Comparison of ENCODE assay signal across 23 mouse cellular contexts in genomic region chr9:90133562-90134355, GRCm38 (mm10). TPM values are rescaled to one million over a fixed set of nuclear protein-coding genes. Genes with fewer than 3 reads are reported as not detected.
DNase-seq lines count a peak whose midpoint lies in the region; ATAC-seq and TF ChIP-seq lines count a peak whose summit lies in the region.
"Had no signal": no experiment of that assay in that cellular context is flagged by ENCODE, and none has a peak within 500 bp of the region (broad histone marks: within the 10 kb centered on the region; RNA-seq: fewer than 3 reads in every experiment).

No protein-coding gene starts in this region.

- no peaks in the 10 kb centered on the region for H3K27me3 ChIP-seq in heart, embryonic 11.5 days (ENCODE audit: control insufficient read depth, insufficient read depth, low read length)
- no peaks in the 10 kb centered on the region for H3K27me3 ChIP-seq in lung, embryonic 16.5 days (ENCODE audit: control insufficient read depth, insufficient read depth, low read depth, low read length)
- H3K27me3 ChIP-seq in lung, postnatal 0 days (replicated peaks; ENCODE audit: insufficient read depth, low read length) = no peaks in the 10 kb centered on the region
- H3K27me3 ChIP-seq in stomach, embryonic 16.5 days (ENCODE audit: control insufficient read depth, insufficient read depth, low read length) = no peaks in the 10 kb centered on the region
- H3K27me3 ChIP-seq: forebrain, embryonic 13.5 days had no signal

- ATAC-seq in heart, embryonic 11.5 days (replicated peaks; ENCODE audit: insufficient number of reproducible peaks, low FRiP score, low TSS enrichment) = no peak; the same call in 1 of the 2 replicates
- ATAC-seq in lung, embryonic 16.5 days (ENCODE audit: low read depth) = peak; percentile 37; the same call in 1 of the 2 replicates
- ATAC-seq in lung, postnatal 0 days = no peak
- peak; percentile 56; the same call in 1 of the 2 replicates for ATAC-seq in stomach, embryonic 16.5 days (ENCODE audit: insufficient read depth, low FRiP score)
- ATAC-seq: forebrain, embryonic 13.5 days had no signal

- H3K27ac ChIP-seq in heart, embryonic 11.5 days (ENCODE audit: low read depth, low read length) = peak overlapping the region; percentile 31
- 0 out of 2 replicates have a peak overlapping the region, but pooled peaks have one; percentile 9 for H3K27ac ChIP-seq in lung, embryonic 16.5 days (ENCODE audit: low read length)
- H3K27ac ChIP-seq in lung, postnatal 0 days (ENCODE audit: low read length) = no peak overlapping the region
- H3K27ac ChIP-seq in stomach, embryonic 16.5 days (ENCODE audit: low read length) = no peak overlapping the region
- H3K27ac ChIP-seq: forebrain, embryonic 13.5 days; hindbrain, embryonic 14.5 days; left cerebral cortex, adult 2 months; limb, embryonic 10.5 days had no signal

- H3K9ac ChIP-seq in heart, embryonic 11.5 days (ENCODE audit: low read depth, low read length) = no peak overlapping the region
- no peak overlapping the region for H3K9ac ChIP-seq in lung, embryonic 16.5 days (ENCODE audit: low read length)
- no peak overlapping the region for H3K9ac ChIP-seq in lung, postnatal 0 days (replicated peaks; ENCODE audit: low read depth)
- H3K9ac ChIP-seq in stomach, embryonic 16.5 days (ENCODE audit: low read length) = no peak overlapping the region
- H3K9ac ChIP-seq: forebrain, embryonic 13.5 days; hindbrain, embryonic 14.5 days had no signal

- no peak overlapping the region for H3K4me3 ChIP-seq in heart, embryonic 11.5 days (ENCODE audit: low read depth, low read length)
- H3K4me3 ChIP-seq in lung, embryonic 16.5 days (ENCODE audit: low read length) = no peak overlapping the region
- no peak overlapping the region for H3K4me3 ChIP-seq in lung, postnatal 0 days (ENCODE audit: low read depth, low read length)
- no peak overlapping the region for H3K4me3 ChIP-seq in stomach, embryonic 16.5 days (replicated peaks; ENCODE audit: low read length)
- H3K4me3 ChIP-seq: forebrain, embryonic 13.5 days; left cerebral cortex, adult 2 months; limb, embryonic 10.5 days; megakaryocyte, embryonic 14.5 days had no signal

- H3K9me3 ChIP-seq in heart, embryonic 11.5 days (replicated peaks; ENCODE audit: control insufficient read depth, low read length) = 0 out of 2 replicates have a peak, but pooled peaks cover 2% of the 10 kb centered on the region
- no peaks in the 10 kb centered on the region for H3K9me3 ChIP-seq in lung, embryonic 16.5 days (ENCODE audit: control insufficient read depth, low read length)
- H3K9me3 ChIP-seq in lung, postnatal 0 days (ENCODE audit: low read length) = no peaks in the 10 kb centered on the region
- H3K9me3 ChIP-seq in stomach, embryonic 16.5 days (replicated peaks; ENCODE audit: control insufficient read depth, low read length) = no peaks in the 10 kb centered on the region
- H3K9me3 ChIP-seq: forebrain, embryonic 13.5 days; G1E; limb, embryonic 10.5 days; megakaryocyte, embryonic 14.5 days had no signal

- intact Hi-C loops in heart, postnatal 36 days (cut with DNase I) = no loop called here

- no peak for DNase-seq in heart, postnatal 36 days
- no peak for DNase-seq in lung, postnatal 0 days (ENCODE audit: low spot score)
- DNase-seq in ZHBTc4 (ENCODE audit: low read depth, low spot score) = peak; percentile 89
- no peak for DNase-seq in urinary bladder, postnatal 4 days (ENCODE audit: low spot score in 2 of 2)
- DNase-seq: adrenal gland, adult 2 months; B cell, adult 2 months; cerebellum, adult 11 months; cerebellum, postnatal 25 days; gastrocnemius, postnatal 36 days; kidney, adult 11 months; kidney, postnatal 14 days; lung, postnatal 10 days; thymus, postnatal 4 days had no signal

- peaks cover 3% of the 10 kb centered on the region; the same call in 1 of the 2 replicates for H3K4me1 ChIP-seq in heart, embryonic 11.5 days (ENCODE audit: control insufficient read depth, insufficient read depth, low read length)
- H3K4me1 ChIP-seq in lung, embryonic 16.5 days (replicated peaks; ENCODE audit: control insufficient read depth, insufficient read depth, low read length) = peaks cover 6% of the 10 kb centered on the region; the same call in 1 of the 2 replicates
- no peaks in the 10 kb centered on the region; the same call in 1 of the 2 replicates for H3K4me1 ChIP-seq in lung, postnatal 0 days (ENCODE audit: insufficient read depth, low read depth, low read length)
- H3K4me1 ChIP-seq in stomach, embryonic 16.5 days (ENCODE audit: control insufficient read depth, insufficient read depth, low read length) = no peaks in the 10 kb centered on the region

- no peak for TF ChIP-seq EP300 in lung, postnatal 0 days (IDR thresholded peaks at IDR 0.05)

- H3K4me2 ChIP-seq in heart, embryonic 11.5 days = no peak overlapping the region
- H3K4me2 ChIP-seq in lung, embryonic 16.5 days (ENCODE audit: low read depth, low read length) = no peak overlapping the region
- H3K4me2 ChIP-seq in lung, postnatal 0 days (replicated peaks; ENCODE audit: low read depth, low read length) = no peak overlapping the region
- H3K4me2 ChIP-seq in stomach, embryonic 16.5 days (ENCODE audit: low read depth, low read length) = no peak overlapping the region
- H3K4me2 ChIP-seq: forebrain, embryonic 13.5 days; hindbrain, embryonic 14.5 days; liver, embryonic 11.5 days had no signal

- 33% methylated on average over 7 of the region's 7 CpGs for WGBS in heart, embryonic 11.5 days (ENCODE audit: insufficient replicate concordance)
- 29% methylated on average over 7 of the region's 7 CpGs for WGBS in lung, embryonic 16.5 days
- WGBS in lung, postnatal 0 days = 19% methylated on average over 7 of the region's 7 CpGs
- 49% methylated on average over 7 of the region's 7 CpGs for WGBS in stomach, embryonic 16.5 days

- no peaks in the 10 kb centered on the region; the same call in 1 of the 2 replicates for H3K36me3 ChIP-seq in heart, embryonic 11.5 days (ENCODE audit: control insufficient read depth, insufficient read depth, low read length)
- H3K36me3 ChIP-seq in lung, embryonic 16.5 days (ENCODE audit: control insufficient read depth, insufficient read depth, low read length) = no peaks in the 10 kb centered on the region
- H3K36me3 ChIP-seq in lung, postnatal 0 days (ENCODE audit: insufficient read depth, low read length) = no peaks in the 10 kb centered on the region
- H3K36me3 ChIP-seq in stomach, embryonic 16.5 days (ENCODE audit: control insufficient read depth, insufficient read depth, low read length) = no peaks in the 10 kb centered on the region
- H3K36me3 ChIP-seq: G1E; limb, embryonic 10.5 days had no signal

- TF ChIP-seq CTCF in lung, postnatal 0 days (IDR thresholded peaks at IDR 0.05) = no peak

RNA-seq across cellular contexts. Expression of gene Morf4l1, which starts 19.2 kb away (rescaled TPM):
- polyA plus RNA-seq in heart, embryonic 11.5 days (2014; fragmentation: Nextera tagmentation; extraction: Ambion mirVana) = 376 and 383 TPM in 2 replicates
- total RNA-seq in heart, postnatal 36 days (2021) = 100 to 1,000 TPM; 254 to 268 TPM
- polyA plus RNA-seq in lung, embryonic 16.5 days (2015; fragmentation: Nextera tagmentation; extraction: Ambion mirVana) = 400 and 424 TPM in 2 replicates
- 283 and 290 TPM in 2 replicates for polyA plus RNA-seq in lung, postnatal 0 days (2015; fragmentation: Nextera tagmentation; extraction: Ambion mirVana)
- 383 and 405 TPM in 2 replicates for polyA plus RNA-seq in stomach, embryonic 16.5 days (2015; fragmentation: Nextera tagmentation; extraction: Ambion mirVana)

RNA-seq across cellular contexts. Expression of gene Adamts7, which starts 29.1 kb away (rescaled TPM):
- 4.2 and 4.9 TPM in 2 replicates for polyA plus RNA-seq in heart, embryonic 11.5 days (2014; fragmentation: Nextera tagmentation; extraction: Ambion mirVana)
- total RNA-seq in heart, postnatal 36 days (2021) = 10 to 100 TPM; 14.4 to 17.7 TPM
- 17.5 and 18.7 TPM in 2 replicates for polyA plus RNA-seq in lung, embryonic 16.5 days (2015; fragmentation: Nextera tagmentation; extraction: Ambion mirVana)
- 4.1 and 5.4 TPM in 2 replicates for polyA plus RNA-seq in lung, postnatal 0 days (2015; fragmentation: Nextera tagmentation; extraction: Ambion mirVana)
- polyA plus RNA-seq in stomach, embryonic 16.5 days (2015; fragmentation: Nextera tagmentation; extraction: Ambion mirVana) = 15.2 and 17.3 TPM in 2 replicates
- total RNA-seq: G1E had no signal
- polyA plus RNA-seq: G1E had no signal

Comparison
In these comparisons a context has a peak if more than half of its experiments do, and no peak if none do; other contexts are left out.
1. ATAC-seq: peak in lung, embryonic 16.5 days (single experiment) and stomach, embryonic 16.5 days (single experiment); none in heart, embryonic 11.5 days (single experiment) and lung, postnatal 0 days (single experiment).
2. H3K27ac ChIP-seq: peak in heart, embryonic 11.5 days (single experiment) and lung, embryonic 16.5 days (single experiment); none in lung, postnatal 0 days (single experiment) and stomach, embryonic 16.5 days (single experiment).